Mouse (Mus musculus) lung, postnatal 0 days (tissue): Measurements from ENCODE around the gene Mul1.
A peak's percentile ranks its signal among the peaks of the same experiment; 100 is the strongest.

Source experiments
- CTCF ChIP-seq: IDR thresholded peaks from 2 replicates; pipeline ENCODE4 v1.5.1; 2016; ENCODE audit warnings: antibody characterized with exemption, mild to moderate bottlenecking
- EP300 ChIP-seq: IDR thresholded peaks from 2 replicates; pipeline ENCODE4 v1.6.1; 2016; ENCODE audit warnings: antibody characterized with exemption, mild to moderate bottlenecking, control low read depth

DNA sequence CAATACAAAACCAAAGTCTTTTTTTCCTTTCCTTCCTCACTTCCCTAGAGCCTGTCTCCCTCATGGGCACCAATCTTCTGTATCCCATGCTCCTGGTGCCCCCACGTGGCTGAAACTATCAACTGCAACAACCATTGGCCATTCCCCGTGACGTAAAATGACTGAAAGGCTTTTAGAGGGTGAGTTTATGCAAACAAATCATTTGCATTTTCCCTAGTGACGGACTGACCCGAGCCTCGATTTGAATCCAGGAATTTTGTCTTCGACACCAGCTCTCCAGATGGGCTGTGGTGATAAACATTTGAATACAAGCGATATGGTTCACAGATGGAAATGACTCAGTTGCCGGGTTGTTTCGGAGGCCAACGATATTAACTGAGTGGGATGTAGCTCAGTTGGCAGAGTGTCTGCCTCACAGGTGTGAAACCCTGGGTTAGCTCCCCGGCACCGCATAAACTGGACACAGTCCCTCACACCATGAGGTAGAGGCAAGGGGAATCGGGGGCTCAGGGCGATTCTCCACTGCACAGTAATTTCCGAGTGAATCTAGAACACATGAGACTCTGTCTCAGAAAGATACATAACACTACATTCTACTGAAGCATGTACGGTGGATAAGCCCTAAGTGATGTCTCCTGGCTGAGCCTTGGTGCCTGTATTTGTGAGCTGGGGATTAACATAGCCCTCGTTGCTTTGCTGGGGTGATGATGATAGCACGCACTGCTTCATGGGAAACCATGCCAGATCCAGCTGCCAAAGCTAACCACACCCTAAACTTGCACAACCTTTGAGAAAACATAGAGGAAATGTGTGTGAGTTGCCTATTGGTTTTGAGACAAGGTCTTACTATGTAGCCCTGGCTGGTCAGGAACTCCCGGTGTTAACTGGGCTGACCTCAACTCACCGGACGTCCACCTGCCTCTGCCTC, 7.4 kb upstream of the Mul1 start:
- TF ChIP-seq CTCF (peak; percentile 95), EP300 (no peak)
